In the genomic region with DNA sequence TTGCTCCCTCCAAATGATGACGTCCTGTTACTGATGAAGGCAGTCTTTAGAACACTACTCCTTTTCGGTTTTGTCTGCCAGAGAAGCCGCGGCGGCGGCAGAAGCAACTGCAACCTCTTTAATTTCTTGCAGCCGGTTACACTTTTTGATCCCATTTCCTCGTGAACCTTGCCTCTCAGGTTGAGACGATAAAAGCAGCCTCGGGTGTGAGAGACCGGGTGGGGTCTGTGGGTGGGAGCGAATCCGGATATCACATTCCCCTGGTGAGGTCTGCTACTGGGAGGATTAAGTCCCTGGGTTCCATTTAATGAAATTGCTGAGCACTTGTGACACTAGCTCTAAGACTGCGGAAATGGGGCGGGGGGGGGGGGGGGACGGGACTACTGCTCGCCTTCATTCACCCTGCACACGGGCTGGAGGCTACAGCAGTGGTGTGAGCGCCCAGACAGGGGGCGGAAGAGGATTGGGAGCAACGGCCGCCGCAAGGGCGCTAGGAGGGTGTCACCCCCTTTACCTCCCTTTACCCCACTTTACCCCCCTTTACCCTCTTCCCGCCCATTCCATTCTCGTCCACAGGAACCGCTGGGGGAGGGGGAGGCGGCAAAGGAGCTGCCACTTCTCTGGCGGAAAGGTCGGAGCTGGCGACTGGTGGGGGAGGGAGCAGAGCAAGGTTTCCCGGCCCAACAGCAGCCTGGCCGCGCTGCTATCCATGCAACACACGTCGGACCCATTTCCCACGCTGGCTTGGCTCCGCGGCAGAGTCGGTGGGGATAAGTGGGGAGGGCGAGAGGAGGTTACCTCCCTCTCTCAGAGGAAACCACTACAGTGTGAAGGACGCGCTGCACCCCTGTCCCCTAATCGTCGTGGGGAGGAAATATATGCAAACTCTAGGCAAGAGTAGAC, we compare ENCODE assay signal across 8 mouse cellular contexts. TPM values are rescaled to one million over a fixed set of nuclear protein-coding genes. Genes with fewer than 3 reads are reported as not detected.
A peak's percentile ranks its signal among the peaks of the same experiment; 100 is the strongest.
DNase-seq lines count a peak whose midpoint lies in the region; ATAC-seq and TF ChIP-seq lines count a peak whose summit lies in the region.

No protein-coding gene starts in this region.

- peaks cover 13% of the 10 kb centered on the region; the same call in 1 of the 2 replicates for H3K4me1 ChIP-seq in embryonic facial prominence, embryonic 15.5 days
- H3K4me1 ChIP-seq in heart, embryonic 12.5 days (replicated peaks), result no peaks in the 10 kb centered on the region
- peaks cover 46% of the 10 kb centered on the region for H3K4me1 ChIP-seq in liver, embryonic 12.5 days
- peaks cover 12% of the 10 kb centered on the region; the same call in 1 of the 2 replicates for H3K4me1 ChIP-seq in neural tube, embryonic 12.5 days
- H3K4me1 ChIP-seq in thymus, adult 2 months (replicated peaks; ENCODE audit: control insufficient read depth, insufficient read depth, low read length), result peaks cover 45% of the 10 kb centered on the region

- DNase-seq in layer of hippocampus, adult 11-12 months (ENCODE audit: low spot score), result peak; percentile 46
- no peak for DNase-seq in layer of hippocampus, adult 9-10 months (ENCODE audit: low spot score)
- DNase-seq in kidney, postnatal 10 days, result peak; percentile 66
- DNase-seq in thymus, adult 2 months, result peak; percentile 32

- H3K36me3 ChIP-seq in embryonic facial prominence, embryonic 15.5 days, result no peaks in the 10 kb centered on the region
- H3K36me3 ChIP-seq in heart, embryonic 12.5 days, result no peaks in the 10 kb centered on the region
- no peaks in the 10 kb centered on the region for H3K36me3 ChIP-seq in liver, embryonic 12.5 days
- H3K36me3 ChIP-seq in neural tube, embryonic 12.5 days, result no peaks in the 10 kb centered on the region
- no peaks in the 10 kb centered on the region for H3K36me3 ChIP-seq in thymus, adult 2 months (ENCODE audit: control insufficient read depth, insufficient read depth, low read length)

- peak overlapping the region; percentile 69 for H3K4me3 ChIP-seq in embryonic facial prominence, embryonic 15.5 days (replicated peaks)
- H3K4me3 ChIP-seq in heart, embryonic 12.5 days, result peak overlapping the region; percentile 77
- peak overlapping the region; percentile 64 for H3K4me3 ChIP-seq in liver, embryonic 12.5 days
- peak overlapping the region; percentile 63 for H3K4me3 ChIP-seq in neural tube, embryonic 12.5 days
- peak overlapping the region; percentile 43 for H3K4me3 ChIP-seq in thymus, adult 2 months (ENCODE audit: control insufficient read depth, insufficient read depth, low read length)

- H3K9me3 ChIP-seq in embryonic facial prominence, embryonic 15.5 days (replicated peaks), result no peaks in the 10 kb centered on the region
- no peaks in the 10 kb centered on the region for H3K9me3 ChIP-seq in heart, embryonic 12.5 days (replicated peaks)
- H3K9me3 ChIP-seq in liver, embryonic 12.5 days (replicated peaks), result no peaks in the 10 kb centered on the region
- no peaks in the 10 kb centered on the region for H3K9me3 ChIP-seq in neural tube, embryonic 12.5 days

- peak; percentile 27 for ATAC-seq in embryonic facial prominence, embryonic 15.5 days (ENCODE audit: insufficient number of reproducible peaks, low FRiP score, low TSS enrichment, low read depth)
- ATAC-seq in heart, embryonic 12.5 days (ENCODE audit: insufficient number of reproducible peaks, low FRiP score), result peak; percentile 66
- peak; percentile 73 for ATAC-seq in liver, embryonic 12.5 days
- peak; percentile 59 for ATAC-seq in neural tube, embryonic 12.5 days (ENCODE audit: low FRiP score, low read depth)

- peak overlapping the region; percentile 93 for H3K4me2 ChIP-seq in embryonic facial prominence, embryonic 15.5 days (replicated peaks)
- H3K4me2 ChIP-seq in heart, embryonic 12.5 days, result peak overlapping the region; percentile 87
- H3K4me2 ChIP-seq in liver, embryonic 12.5 days, result peak overlapping the region; percentile 84
- H3K4me2 ChIP-seq in neural tube, embryonic 12.5 days (replicated peaks), result peak overlapping the region; percentile 87

- WGBS in embryonic facial prominence, embryonic 15.5 days, result under 1% methylated on average over 42 of the region's 45 CpGs
- under 1% methylated on average over 43 of the region's 45 CpGs for WGBS in heart, embryonic 12.5 days
- 1% methylated on average over 45 of the region's 45 CpGs for WGBS in liver, embryonic 12.5 days (ENCODE audit: insufficient replicate concordance)
- WGBS in neural tube, embryonic 12.5 days, result 1% methylated on average over 42 of the region's 45 CpGs
- under 1% methylated on average over 45 of the region's 45 CpGs for WGBS in thymus, adult 2 months

- TF ChIP-seq CTCF in thymus, adult 2 months (IDR thresholded peaks at IDR 0.05; ENCODE audit: borderline replicate concordance, control insufficient read depth, extremely low read depth, insufficient read depth, low read length, poor library complexity), result no peak

- H3K27me3 ChIP-seq in embryonic facial prominence, embryonic 15.5 days, result no peaks in the 10 kb centered on the region
- H3K27me3 ChIP-seq in heart, embryonic 12.5 days (replicated peaks), result no peaks in the 10 kb centered on the region
- peaks cover 51% of the 10 kb centered on the region for H3K27me3 ChIP-seq in liver, embryonic 12.5 days (replicated peaks)
- H3K27me3 ChIP-seq in neural tube, embryonic 12.5 days (replicated peaks), result 0 out of 2 replicates have a peak, but pooled peaks cover 5% of the 10 kb centered on the region
- H3K27me3 ChIP-seq in thymus, adult 2 months (ENCODE audit: control insufficient read depth, insufficient read depth, low read length), result peaks cover 15% of the 10 kb centered on the region

- H3K9ac ChIP-seq in embryonic facial prominence, embryonic 15.5 days, result peak overlapping the region; percentile 65
- H3K9ac ChIP-seq in heart, embryonic 12.5 days, result peak overlapping the region; percentile 87
- H3K9ac ChIP-seq in liver, embryonic 12.5 days, result peak overlapping the region; percentile 65
- peak overlapping the region; percentile 71 for H3K9ac ChIP-seq in neural tube, embryonic 12.5 days

- TF ChIP-seq POLR2A in thymus, adult 2 months (IDR thresholded peaks at IDR 0.05; ENCODE audit: control insufficient read depth, extremely low read depth, insufficient read depth, low read length, poor library complexity), result no peak

- H3K27ac ChIP-seq in embryonic facial prominence, embryonic 15.5 days (replicated peaks), result peak overlapping the region; percentile 97
- peak overlapping the region; percentile 99 for H3K27ac ChIP-seq in heart, embryonic 12.5 days (ENCODE audit: poor library complexity, severe bottlenecking)
- H3K27ac ChIP-seq in liver, embryonic 12.5 days, result peak overlapping the region; percentile 69
- peak overlapping the region; percentile 55; the same call in 1 of the 2 replicates for H3K27ac ChIP-seq in neural tube, embryonic 12.5 days
- H3K27ac ChIP-seq in thymus, adult 2 months (ENCODE audit: control insufficient read depth, insufficient read depth, low read length), result no peak overlapping the region

RNA-seq across cellular contexts. Expression of gene Pcdh7, which starts 2.9 kb away (rescaled TPM):
- 11.3 and 11.7 TPM in 2 replicates for polyA plus RNA-seq in embryonic facial prominence, embryonic 15.5 days (2015; fragmentation: Nextera tagmentation; extraction: Ambion mirVana)
- 25.9 TPM in 2 replicates for polyA plus RNA-seq in heart, embryonic 12.5 days (2016; fragmentation: Nextera tagmentation; extraction: Ambion mirVana)
- 2.2 and 2.4 TPM in 2 replicates for polyA plus RNA-seq in liver, embryonic 12.5 days (2016; fragmentation: Nextera tagmentation; extraction: Ambion mirVana)
- 16.0 and 17.2 TPM in 2 replicates for polyA plus RNA-seq in neural tube, embryonic 12.5 days (2016; fragmentation: Nextera tagmentation; extraction: Ambion mirVana)
- 2.9 and 3.6 TPM in 2 replicates for polyA plus RNA-seq in thymus, adult 2 months (2012; rRNA removed)
